Mouse (Mus musculus) spleen, adult 2 months (tissue): ENCODE results near the gene Fam43a.

Source experiments
- CTCF ChIP-seq: fragments of 200-500 bp; IDR thresholded peaks from 2 replicates; pipeline ENCODE4 v1.5.1; 2011; ENCODE audit warnings: mild to moderate bottlenecking, inconsistent platforms; ENCODE audit not compliant: insufficient read depth, insufficient read length, insufficient replicate concordance; ENCODE audit errors: extremely low read depth
- POLR2A ChIP-seq: fragments of 200-500 bp; IDR thresholded peaks from 2 replicates; pipeline ENCODE4 v1.6.1; 2011; ENCODE audit warnings: low read depth, low read length, inconsistent platforms

- no peak for TF ChIP-seq CTCF
- TF ChIP-seq POLR2A: no peak
Measured at GRCm38 (mm10) chr16:30629509-30629908, 30.0 kb downstream of the Fam43a start.
